Mouse (Mus musculus) left cerebral cortex, postnatal 14 days (tissue): ENCODE measurements at regions not wholly inside any gene's neighbourhood (a gene's known extent, or its start where the extent isn't known, plus 50 kb on each side); places are given as distances from the start of the nearest gene placed in this dataset.

ENCODE experiments used
- DNase-seq, 2 experiments: peaks; one replicate each; pipeline ENCODE4 v3.0.0; 2021 to 2022; ENCODE audit warnings: low spot score in 2 of 2, mixed read lengths in 1 of 2
- intact Hi-C: fragments of 180-260 bp; cut with DNase I; formaldehyde crosslinking; loops from one replicate; pipeline ENCODE4 v1.15.1; 2025

GRCm38 (mm10) chr12:77739047-77739760 lies 454.8 kb upstream of the Gm6657 start:
- peak; percentile 26 to 27 for DNase-seq
- intact Hi-C loops, result no loop called here

DNA sequence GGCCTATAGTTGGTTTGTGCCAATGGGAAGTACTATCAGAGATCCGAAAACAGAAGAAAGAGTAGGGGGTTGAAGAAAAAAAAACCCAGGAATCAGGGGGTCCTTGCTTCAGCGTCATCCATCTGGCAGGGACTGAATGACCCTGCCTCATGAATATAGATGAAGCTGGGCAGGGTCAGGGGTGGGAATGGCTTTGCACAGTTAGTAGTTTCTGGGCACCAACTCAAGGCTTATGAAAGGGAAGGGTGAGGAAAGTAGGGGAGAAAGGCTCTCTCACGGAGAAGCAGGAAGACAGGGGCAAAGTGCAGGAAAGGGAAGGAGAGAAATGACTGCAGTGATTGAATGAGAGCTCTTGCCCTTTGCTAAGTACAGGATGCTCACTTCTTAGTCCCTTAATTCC lies 451.3 kb upstream of the Gm6657 start:
- intact Hi-C loops, result no loop called here
- DNase-seq, result no peak

- intact Hi-C loops, result no loop called here
- no peak for DNase-seq
These were observed 444.5 kb upstream of the Gm6657 start for GRCm38 (mm10) chr12:77749438-77750007.

GRCm38 (mm10) chr12:77752181-77752580 lies 441.9 kb upstream of the Gm6657 start:
- no peak for DNase-seq
- intact Hi-C loops, result no loop called here

DNA sequence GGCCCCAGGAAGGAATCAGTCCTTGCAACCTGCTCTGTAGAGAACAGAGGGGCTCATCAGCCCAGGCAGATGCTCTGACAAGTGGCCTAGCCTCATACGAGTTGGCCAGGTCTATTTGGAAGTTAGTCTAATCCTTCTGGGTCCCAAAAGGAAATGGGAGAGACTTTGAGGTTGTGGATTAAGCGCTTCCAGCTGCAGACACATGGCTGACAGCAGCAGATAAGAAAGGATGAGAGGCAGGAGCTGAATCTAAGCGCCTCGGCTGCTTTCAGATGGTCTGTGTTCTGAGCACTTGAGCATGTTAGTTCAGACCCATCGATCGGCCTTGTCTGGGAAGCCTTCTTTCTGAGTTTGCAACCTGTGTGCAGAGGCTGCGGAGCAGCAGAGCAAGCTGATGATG lies 438.0 kb upstream of the Gm6657 start:
- intact Hi-C loops, result no loop called here
- DNase-seq, result no peak

- no peak for DNase-seq
- intact Hi-C loops, result no loop called here
These were observed 433.1 kb upstream of the Gm6657 start for GRCm38 (mm10) chr12:77760976-77761375.

GRCm38 (mm10) chr12:77776011-77776546 lies 418.0 kb upstream of the Gm6657 start:
- DNase-seq, result no peak

DNA sequence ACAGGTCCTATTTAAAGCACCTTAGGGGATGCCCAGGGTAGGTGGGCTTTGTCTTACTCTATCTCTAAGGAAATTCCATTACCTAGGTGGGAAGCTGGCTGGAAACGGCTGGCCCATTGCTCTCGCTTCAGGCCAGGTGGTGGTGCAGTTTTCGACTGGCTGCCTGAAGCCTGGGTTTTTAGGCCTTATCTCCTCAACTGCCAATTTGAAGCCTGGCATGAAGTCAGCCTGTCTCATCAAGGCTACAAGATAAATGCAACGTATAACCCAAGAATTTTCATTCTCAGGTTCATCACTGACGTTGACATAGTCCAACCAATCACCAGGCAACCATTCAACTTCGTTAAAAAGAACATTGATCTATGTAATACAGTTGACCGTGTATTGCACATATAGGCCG lies 417.3 kb upstream of the Gm6657 start:
- intact Hi-C loops, result no loop called here
- no peak for DNase-seq

More at GRCm38 (mm10) chr12:77776011-77776546, 418.0 kb upstream of the Gm6657 start:
- intact Hi-C loops, result no loop called here

DNA sequence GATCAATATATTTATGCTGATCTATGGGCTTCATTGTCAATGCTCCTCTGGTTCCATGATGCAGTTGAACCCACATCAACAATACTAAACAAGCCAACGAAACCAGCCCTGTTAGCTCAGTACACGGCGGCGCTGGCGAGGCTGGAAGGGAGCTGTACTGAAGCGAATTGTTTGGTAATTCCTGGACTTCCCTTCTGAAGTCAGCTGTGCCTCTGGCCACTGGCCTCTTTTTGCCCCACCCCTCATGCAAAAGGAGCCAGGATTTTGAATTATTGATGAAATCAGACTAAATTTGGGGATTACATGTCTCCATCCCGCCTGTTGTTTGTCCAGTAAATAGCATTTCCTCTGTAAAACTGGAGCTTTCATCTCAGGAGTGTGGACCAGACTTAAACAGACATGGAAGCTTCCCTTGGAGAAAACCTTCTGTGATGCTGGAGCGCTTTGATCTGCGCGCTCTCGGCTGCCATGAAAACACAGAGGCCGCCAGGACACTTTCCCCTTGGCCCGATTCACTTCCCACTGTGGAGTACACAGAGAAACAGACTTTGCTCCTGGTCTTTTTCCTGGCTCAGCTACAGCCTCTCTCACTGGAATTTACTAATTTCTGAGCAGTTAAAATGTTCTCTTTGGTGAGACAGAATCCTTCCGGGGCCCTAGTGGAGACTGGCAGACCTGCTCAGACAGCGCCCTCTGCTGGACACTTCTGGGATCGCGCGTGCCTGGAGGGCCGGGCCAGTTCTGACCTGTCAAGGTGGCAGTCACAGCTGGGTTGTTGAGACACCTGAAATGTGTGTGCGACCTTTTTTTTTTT lies 412.9 kb upstream of the Gm6657 start:
- intact Hi-C loops, result loop anchor here (10.0 kb wide), 4 partner anchors 106 to 776 kb away; no protein-coding TSS in a partner anchor
- peak; percentile 89 for DNase-seq

GRCm38 (mm10) chr12:77783909-77784308 lies 410.1 kb upstream of the Gm6657 start:
- DNase-seq, result no peak
- intact Hi-C loops, result loop anchor here (10.0 kb wide), 4 partner anchors 109 to 779 kb away; no protein-coding TSS in a partner anchor

- DNase-seq, result no peak
- intact Hi-C loops, result loop anchor here (10.0 kb wide), 4 partner anchors 111 to 781 kb away; no protein-coding TSS in a partner anchor
These were observed 408.4 kb upstream of the Gm6657 start for GRCm38 (mm10) chr12:77785647-77786046.

DNA sequence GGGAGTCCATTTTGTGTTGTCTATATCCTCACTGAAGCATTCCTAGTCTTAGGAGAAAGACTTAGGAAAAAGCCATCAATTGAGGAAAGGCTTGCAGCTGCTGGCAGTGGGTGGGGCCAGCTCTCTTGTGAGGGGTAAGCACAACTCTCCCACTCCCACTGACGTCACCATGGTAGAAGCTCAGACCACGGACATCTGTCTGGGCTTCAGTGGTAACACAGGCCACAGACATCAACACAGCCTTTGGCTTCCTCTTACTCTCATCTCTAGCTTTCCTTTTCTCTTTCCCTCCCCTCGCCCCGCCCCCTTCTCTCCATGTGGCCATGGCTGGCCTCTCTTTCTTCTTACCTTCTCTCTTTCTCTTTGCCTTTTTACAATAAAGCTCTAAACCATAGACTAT lies 407.4 kb upstream of the Gm6657 start:
- no peak for DNase-seq
- intact Hi-C loops, result loop anchor here (10.0 kb wide), 4 partner anchors 112 to 782 kb away; no protein-coding TSS in a partner anchor

- DNase-seq, result no peak
- intact Hi-C loops, result loop anchor here (10.0 kb wide), 4 partner anchors 113 to 783 kb away; no protein-coding TSS in a partner anchor
These were observed 405.8 kb upstream of the Gm6657 start for GRCm38 (mm10) chr12:77788273-77788672.

DNA sequence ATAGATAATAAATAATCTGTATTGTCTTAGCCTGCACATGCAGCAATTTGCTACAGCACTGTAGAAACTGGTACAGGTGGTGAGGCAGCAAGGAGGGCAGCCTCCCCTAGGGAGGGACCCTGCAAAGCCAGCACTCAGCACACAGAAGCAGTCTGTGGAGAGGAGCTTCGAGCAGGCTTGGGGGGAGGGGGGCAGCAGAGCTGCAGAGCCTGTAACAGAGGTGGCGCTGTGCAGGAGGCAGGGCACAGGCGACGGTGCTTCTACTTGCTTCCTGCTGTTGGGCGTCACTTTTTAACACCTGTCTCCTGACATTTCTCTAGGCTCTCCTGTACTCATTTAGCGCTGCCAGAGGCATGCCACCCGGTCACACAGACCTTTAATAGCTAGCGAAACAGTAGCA lies 404.6 kb upstream of the Gm6657 start:
- intact Hi-C loops, result loop anchor here (10.0 kb wide), 4 partner anchors 115 to 785 kb away; no protein-coding TSS in a partner anchor
- peak; percentile 15 to 38 for DNase-seq

GRCm38 (mm10) chr12:77789871-77790270 lies 404.2 kb upstream of the Gm6657 start:
- intact Hi-C loops, result loop anchor here (10.0 kb wide), 4 partner anchors 115 to 785 kb away; no protein-coding TSS in a partner anchor
- DNase-seq, result no peak

DNA sequence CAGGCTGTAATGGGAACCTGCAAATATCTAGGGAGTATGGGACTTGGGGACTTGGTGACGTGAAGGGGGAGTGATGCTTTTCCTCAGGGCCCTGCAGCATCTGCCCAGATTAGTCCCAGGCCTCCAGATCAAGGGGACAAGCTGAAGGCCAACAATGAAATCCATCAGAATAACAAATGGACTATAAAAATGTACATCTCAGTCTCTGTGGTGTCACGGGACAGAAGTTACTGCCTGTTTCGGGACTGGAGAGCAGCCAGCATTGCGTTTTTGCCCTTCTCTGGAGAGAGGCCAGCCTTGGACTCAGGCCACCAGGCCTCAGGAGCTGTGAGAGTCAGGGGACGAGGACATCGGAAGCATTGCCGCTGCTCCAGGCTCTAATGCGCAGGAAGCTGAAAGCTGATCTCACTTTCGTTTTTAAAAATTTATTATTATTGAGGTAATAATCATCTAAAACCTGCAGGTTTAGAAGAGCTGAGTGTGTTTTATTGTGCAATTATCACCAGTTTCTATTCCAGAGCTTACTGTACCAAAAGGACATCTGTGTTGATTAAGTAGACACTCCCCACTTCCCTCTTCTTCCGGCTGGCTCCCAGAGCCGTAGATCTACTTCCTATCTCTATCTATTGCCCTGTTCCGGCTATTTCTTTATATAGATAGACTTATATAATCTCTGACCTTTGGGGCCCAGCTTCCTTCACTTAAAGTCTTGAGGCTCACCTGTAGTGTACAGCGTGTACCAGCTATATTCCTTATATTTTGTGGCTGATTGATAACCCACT lies 403.0 kb upstream of the Gm6657 start:
- intact Hi-C loops, result no loop called here
- no peak for DNase-seq

DNA sequence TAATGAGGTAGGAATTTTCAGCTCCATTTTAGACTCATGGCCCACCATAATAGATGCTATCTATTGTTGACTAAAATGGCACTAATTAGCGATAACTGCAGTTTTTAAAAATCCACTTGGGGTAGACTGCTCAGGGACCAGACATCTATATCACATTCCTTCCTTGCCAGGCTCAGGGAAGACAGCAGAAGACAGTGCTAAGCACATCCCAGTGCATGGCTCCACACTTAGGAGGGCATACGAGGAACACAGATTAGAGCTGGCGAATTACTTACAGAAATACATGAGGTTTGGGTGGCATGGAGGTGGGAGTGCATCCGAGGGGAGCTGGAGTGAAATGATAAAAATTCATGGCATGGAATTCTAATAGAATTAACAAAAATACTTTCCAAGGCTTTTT lies 395.5 kb upstream of the Gm6657 start:
- intact Hi-C loops, result no loop called here

GRCm38 (mm10) chr12:77799134-77799770 lies 394.8 kb upstream of the Gm6657 start:
- intact Hi-C loops, result no loop called here
- DNase-seq, result no peak

More for the DNA sequence above, 395.5 kb upstream of the Gm6657 start:
- no peak for DNase-seq
